Mouse (Mus musculus) megakaryocyte, embryonic 14.5 days (primary cell): ENCODE results near the gene Fpr1.

Source experiments
- FLI1 ChIP-seq: IDR thresholded peaks from 2 replicates; pipeline ENCODE4 v1.6.1; 2012; ENCODE audit warnings: low read length, inconsistent platforms, mixed read lengths
- GATA1 ChIP-seq: IDR thresholded peaks from 3 replicates; pipeline ENCODE4 v1.6.1; 2012; ENCODE audit warnings: mixed read lengths, low read length, inconsistent platforms, borderline replicate concordance

- no peak for TF ChIP-seq GATA1
- no peak for TF ChIP-seq FLI1
These were observed 26.3 kb downstream of the Fpr1 start for GRCm38 (mm10) chr17:17857446-17857845.
